Mouse (Mus musculus) intestine, embryonic 15.5 days (tissue): ENCODE results near the gene Il2rg. TPM values are rescaled to one million over a fixed set of nuclear protein-coding genes. Genes with fewer than 3 reads are reported as not detected.
A peak's percentile ranks its signal among the peaks of the same experiment; 100 is the strongest.

Experiments used
- ATAC-seq: fragments of 200-750 bp; cut with Nextera tagmentation; 2 replicates; pipeline ENCODE4 v1.8.0; 2017; ENCODE audit warnings: moderate TSS enrichment, moderate library complexity
- H3K27ac ChIP-seq: fragments of 300-500 bp; sonication (generic); 2 replicates; pipeline ENCODE4 v1.5.1; 2015; ENCODE audit warnings: mild to moderate bottlenecking, inconsistent platforms
- H3K27me3 ChIP-seq: fragments of 300-500 bp; sonication (generic); replicated peaks from 2 replicates; pipeline ENCODE4 v1.6.1; 2015; ENCODE audit warnings: inconsistent platforms
- H3K36me3 ChIP-seq: fragments of 300-500 bp; sonication (generic); 2 replicates; pipeline ENCODE4 v1.6.1; 2015; ENCODE audit warnings: inconsistent platforms
- H3K4me1 ChIP-seq: fragments of 300-500 bp; sonication (generic); replicated peaks from 2 replicates; pipeline ENCODE4 v1.6.1; 2015; ENCODE audit warnings: inconsistent platforms
- H3K4me2 ChIP-seq: fragments of 300-500 bp; sonication (generic); replicated peaks from 2 replicates; pipeline ENCODE4 v1.6.1; 2015; ENCODE audit warnings: mild to moderate bottlenecking, inconsistent platforms
- H3K4me3 ChIP-seq: fragments of 300-500 bp; sonication (generic); replicated peaks from 2 replicates; pipeline ENCODE4 v1.5.1; 2015; ENCODE audit warnings: inconsistent platforms
- H3K9ac ChIP-seq: fragments of 300-500 bp; sonication (generic); 2 replicates; pipeline ENCODE4 v1.6.1; 2015; ENCODE audit warnings: inconsistent platforms
- H3K9me3 ChIP-seq: fragments of 300-500 bp; sonication (generic); 2 replicates; pipeline ENCODE4 v1.6.1; 2016; ENCODE audit warnings: inconsistent platforms
- WGBS: fragments of 180-500 bp; shearing (Covaris S2); methylation state at CpG from one replicate; pipeline ENCODE4 v1.1.7; 2015; 5-methylcytosine and 5-hydroxymethylcytosine counted together
- polyA plus RNA-seq: library from polyadenylated mRNA; unstranded; fragments of >200 nt; fragmentation: Nextera tagmentation; extraction: Ambion mirVana; gene quantifications from 2 replicates; pipeline ENCODE4 v1.2.1, GENCODE M21; 2015

Il2rg gene
- polyA plus RNA-seq, 1 experiment from 2014 or later = 12.8 TPM

DNA sequence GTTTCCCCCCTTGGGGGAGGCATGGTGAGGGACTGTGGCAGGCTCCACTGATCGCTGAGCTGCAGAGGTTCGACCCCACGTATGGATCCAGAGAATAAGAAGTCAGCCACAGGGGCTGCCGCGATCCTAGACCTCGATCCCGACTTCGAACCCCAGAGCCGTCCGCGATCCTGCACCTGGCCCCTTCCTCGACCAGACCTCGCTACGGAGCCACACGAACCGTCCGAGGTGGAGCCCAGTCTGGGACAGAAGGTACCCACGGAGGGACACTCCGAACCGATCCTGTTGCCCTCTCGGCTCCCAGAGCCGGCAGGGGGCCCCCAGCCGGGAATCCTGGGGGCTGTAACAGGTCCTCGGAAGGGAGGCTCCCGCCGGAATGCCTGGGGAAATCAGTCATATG lies 13.3 kb downstream of the Il2rg start:
- peak overlapping the region; percentile 72 for H3K4me2 ChIP-seq
- peak overlapping the region; percentile 58; the same call in 1 of the 2 replicates for H3K27ac ChIP-seq
- H3K36me3 ChIP-seq = no peaks in the 10 kb centered on the region
- H3K9ac ChIP-seq = peak overlapping the region; percentile 50
- H3K4me3 ChIP-seq = peak overlapping the region; percentile 49
- H3K27me3 ChIP-seq = no peaks in the 10 kb centered on the region; the same call in 1 of the 2 replicates
- no peaks in the 10 kb centered on the region for H3K9me3 ChIP-seq
- 11% methylated on average over 26 of the region's 26 CpGs for WGBS
- ATAC-seq = peak; percentile 45; the same call in 1 of the 2 replicates
- 0 out of 2 replicates have a peak, but pooled peaks cover 4% of the 10 kb centered on the region for H3K4me1 ChIP-seq

DNA sequence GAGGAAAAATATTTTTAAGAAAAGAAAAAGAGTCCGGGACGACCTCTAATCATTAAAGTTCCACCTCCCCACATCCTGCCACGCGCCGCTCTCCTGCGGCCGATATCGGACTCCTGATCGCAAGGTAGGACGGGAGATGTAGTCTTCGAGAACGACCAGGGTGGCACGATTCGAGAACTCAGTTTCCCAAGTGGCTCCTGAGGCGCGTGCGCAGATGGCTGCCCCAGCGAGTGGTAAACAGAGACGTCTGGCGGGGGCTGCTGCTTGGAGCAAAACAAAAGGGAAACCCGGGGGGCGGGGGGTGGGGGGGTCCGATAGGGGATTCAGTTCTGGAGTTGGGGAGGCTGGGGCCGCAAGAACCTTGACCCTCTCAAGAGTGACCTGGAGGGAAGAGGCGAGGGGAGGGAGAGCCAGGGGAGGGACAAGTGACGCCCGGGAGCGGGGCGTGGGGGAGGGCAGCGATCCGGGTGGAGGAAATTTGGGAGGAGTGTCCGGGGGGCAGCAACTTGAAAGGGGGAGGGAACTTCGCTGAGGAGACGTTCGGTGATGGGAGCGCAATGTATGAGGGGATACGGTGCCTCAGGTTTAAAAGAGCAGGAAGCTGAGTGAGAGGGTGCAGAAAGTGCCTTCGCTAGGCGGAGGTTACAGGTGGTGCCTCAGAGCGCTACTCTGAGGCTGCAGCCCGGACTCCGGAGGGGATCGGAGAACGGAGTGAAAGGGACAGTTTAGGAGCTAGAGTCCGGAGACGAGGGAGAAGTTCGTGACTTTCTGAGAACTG lies 13.9 kb downstream of the Il2rg start, which contains the start of gene Foxo4:
Gene Foxo4 (plus strand): TSS at position 577 of the 778 bp plus-strand sequence.
- H3K27ac ChIP-seq = peak within 1 kb of the TSS; percentile 58; the same call in 1 of the 2 replicates
- WGBS = 26% methylated on average over 47 of the region's 47 CpGs

DNA sequence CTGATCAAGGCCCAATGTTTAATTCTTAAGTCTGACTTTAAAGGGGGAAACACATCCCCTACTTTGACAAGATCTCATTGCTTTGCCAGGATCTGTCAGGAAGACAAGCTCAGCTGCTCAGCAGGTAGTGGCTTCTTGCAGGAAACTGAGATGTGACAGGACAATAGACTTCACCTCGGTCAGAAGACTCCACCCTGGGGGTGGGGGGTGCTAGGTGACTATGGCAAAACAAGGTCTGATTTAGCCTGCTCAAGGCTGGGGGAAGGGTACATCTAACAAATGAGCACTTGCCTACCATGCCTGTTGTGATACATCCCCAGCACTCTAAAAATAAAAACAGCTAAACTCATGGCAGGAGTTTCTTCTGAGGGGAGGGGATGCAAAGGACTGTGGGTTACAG lies 23.0 kb downstream of the Il2rg start:
- no peaks in the 10 kb centered on the region for H3K36me3 ChIP-seq
- H3K9ac ChIP-seq = no peak overlapping the region
- H3K9me3 ChIP-seq = no peaks in the 10 kb centered on the region
- H3K27me3 ChIP-seq = no peaks in the 10 kb centered on the region
- H3K4me2 ChIP-seq = no peak overlapping the region
- 38% methylated on average over 1 of the region's 1 CpGs for WGBS
- H3K4me3 ChIP-seq = no peak overlapping the region
- no peak overlapping the region for H3K27ac ChIP-seq
- ATAC-seq = no peak
- H3K4me1 ChIP-seq = no peaks in the 10 kb centered on the region

More for the DNA sequence above, 13.9 kb downstream of the Il2rg start, which contains the start of gene Foxo4:
- 0 out of 2 replicates have a peak, but pooled peaks cover 4% of the 10 kb centered on the region for H3K4me1 ChIP-seq
- no peaks in the 10 kb centered on the region for H3K9me3 ChIP-seq
- ATAC-seq = peak; percentile 95
- peak within 1 kb of the TSS; percentile 72 for H3K4me2 ChIP-seq
- no peaks in the 10 kb centered on the region for H3K36me3 ChIP-seq
- H3K9ac ChIP-seq = peak within 1 kb of the TSS; percentile 50
- peak within 1 kb of the TSS; percentile 49 for H3K4me3 ChIP-seq
- H3K27me3 ChIP-seq = no peaks in the 10 kb centered on the region; the same call in 1 of the 2 replicates

DNA sequence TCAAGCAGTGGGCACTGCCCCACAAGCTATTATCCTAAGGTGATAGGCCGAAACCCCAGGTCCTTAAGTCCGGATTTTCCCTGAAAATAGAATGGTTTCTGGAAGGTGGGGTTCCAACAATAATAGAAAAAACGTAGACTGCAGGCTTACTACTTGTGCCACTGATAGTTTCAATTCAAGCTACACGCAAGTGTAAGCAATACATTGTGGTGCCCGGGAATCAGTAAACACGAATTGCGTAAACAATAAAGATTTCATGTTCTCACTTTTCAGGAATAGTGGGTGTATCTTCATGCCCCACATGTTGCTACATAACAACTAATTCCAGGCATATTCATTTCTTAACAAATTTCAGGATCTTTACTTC lies 45.3 kb downstream of the Il2rg start:
- H3K4me2 ChIP-seq = peak overlapping the region; percentile 56
- no peaks in the 10 kb centered on the region for H3K27me3 ChIP-seq
- peak overlapping the region; percentile 51 for H3K4me3 ChIP-seq
- WGBS = 25% methylated on average over 7 of the region's 7 CpGs
- H3K27ac ChIP-seq = no peak overlapping the region; the same call in 1 of the 2 replicates
- no peak for ATAC-seq
- no peaks in the 10 kb centered on the region for H3K36me3 ChIP-seq
- H3K9ac ChIP-seq = no peak overlapping the region
- no peaks in the 10 kb centered on the region for H3K9me3 ChIP-seq
- no peaks in the 10 kb centered on the region for H3K4me1 ChIP-seq

DNA sequence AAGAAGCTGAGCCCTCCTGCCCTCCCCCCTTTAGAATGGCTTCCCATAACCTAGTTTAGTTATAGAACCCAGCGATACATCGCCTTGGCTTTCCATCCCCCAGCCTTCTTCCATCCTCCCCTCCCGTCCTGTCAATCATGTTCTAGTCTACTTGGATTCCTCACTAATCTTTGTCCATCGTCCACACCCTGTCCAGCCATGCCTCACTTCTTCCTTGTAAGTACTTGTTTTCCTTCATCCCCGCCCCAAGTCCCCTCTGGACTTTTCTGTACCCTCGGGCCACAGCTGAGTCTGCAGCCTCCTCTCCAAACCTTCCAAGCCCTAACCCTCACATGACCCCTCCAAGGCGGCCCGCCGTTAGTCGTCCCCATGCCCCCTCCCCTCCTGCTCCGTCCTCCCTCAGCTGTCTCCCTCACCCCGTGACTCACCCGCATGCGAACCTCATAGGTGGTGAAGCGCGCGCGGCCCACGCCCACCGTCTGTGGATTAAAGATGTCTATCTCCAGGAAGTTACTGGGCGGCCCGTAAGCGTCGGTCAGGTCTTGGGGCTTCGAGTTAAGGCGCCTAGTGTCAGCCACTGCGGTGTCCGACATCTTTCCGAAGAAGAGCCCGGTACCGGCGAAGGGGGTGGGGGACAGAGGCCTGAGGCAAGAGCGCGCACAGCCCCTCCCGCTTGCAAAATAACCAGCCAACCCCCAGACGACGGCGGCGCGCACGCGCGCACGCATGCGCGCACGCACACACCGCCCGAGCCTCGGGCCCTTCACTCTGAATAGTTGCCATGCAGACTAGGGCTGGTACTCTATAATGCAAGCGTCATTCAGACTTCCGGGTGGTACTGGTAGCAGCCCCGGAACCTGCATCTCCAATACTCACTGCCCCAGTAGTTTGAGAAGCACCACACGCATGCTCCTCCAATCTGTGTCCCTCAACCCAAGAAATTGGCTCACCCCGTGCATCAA lies 45.9 kb downstream of the Il2rg start, which contains the start of gene Snx12:
Gene Snx12 (minus strand): TSS at position 730 of the 962 bp plus-strand sequence.
- Histone ChIP-seq H3K36me3 (no peaks in the 10 kb centered on the region), H3K27me3 (no peaks in the 10 kb centered on the region), H3K4me1 (no peaks in the 10 kb centered on the region), H3K9me3 (no peaks in the 10 kb centered on the region), H3K9ac (peak within 1 kb of the TSS; percentile 49), H3K27ac (peak within 1 kb of the TSS; percentile 67), H3K4me2 (peak within 1 kb of the TSS; percentile 56), H3K4me3 (peak within 1 kb of the TSS; percentile 51)
- peak; percentile 95 for ATAC-seq
- WGBS = 21% methylated on average over 55 of the region's 55 CpGs

Other genes starting within 250 kb of the Il2rg start
- 0.14 and 0.23 TPM in 2 replicates for gene Tex11, start 208.6 kb downstream of the Il2rg start, polyA plus RNA-seq
- gene Slc7a3, start 182.2 kb downstream of the Il2rg start, polyA plus RNA-seq = 1.5 and 1.6 TPM in 2 replicates
- gene Snx12, start 45.7 kb downstream of the Il2rg start, polyA plus RNA-seq = 50.6 and 51.1 TPM in 2 replicates
- 1.6 and 1.9 TPM in 2 replicates for gene Foxo4, start 13.7 kb downstream of the Il2rg start, polyA plus RNA-seq
- gene Gm614, start 4.3 kb downstream of the Il2rg start, polyA plus RNA-seq = not detected in 2 replicates
- not detected in 2 replicates for gene Gm20489, start 768 bp upstream of the Il2rg start, polyA plus RNA-seq
- gene Med12, start 5.8 kb upstream of the Il2rg start, polyA plus RNA-seq = 22.8 and 25.3 TPM in 2 replicates
- gene Nlgn3, start 30.9 kb upstream of the Il2rg start, polyA plus RNA-seq = 4.4 and 4.8 TPM in 2 replicates
- 59.2 and 77.1 TPM in 2 replicates for gene Gjb1, start 108.1 kb upstream of the Il2rg start, polyA plus RNA-seq
- 20.4 and 21.2 TPM in 2 replicates for gene Zmym3, start 152.6 kb upstream of the Il2rg start, polyA plus RNA-seq
- gene Nono, start 161.1 kb upstream of the Il2rg start, polyA plus RNA-seq = 324 and 340 TPM in 2 replicates
- gene Itgb1bp2, start 180.8 kb upstream of the Il2rg start, polyA plus RNA-seq = 0.73 and 1.6 TPM in 2 replicates